Mouse (Mus musculus): ENCODE data around the gene Pqbp1.

The Pqbp1 gene

GRCm38 (mm10) chrX:7878495-7878894, 20.6 kb downstream of the Pqbp1 start:
- no peak for DNase-seq (ENCODE audit: low read depth)

GRCm38 (mm10) chrX:7878007-7878419, 21.1 kb downstream of the Pqbp1 start, which contains the start of gene Pim2:
Pim2 (plus strand) TSS chrX:7878262.
- DNase-seq (ENCODE audit: low read depth): no peak

DNA sequence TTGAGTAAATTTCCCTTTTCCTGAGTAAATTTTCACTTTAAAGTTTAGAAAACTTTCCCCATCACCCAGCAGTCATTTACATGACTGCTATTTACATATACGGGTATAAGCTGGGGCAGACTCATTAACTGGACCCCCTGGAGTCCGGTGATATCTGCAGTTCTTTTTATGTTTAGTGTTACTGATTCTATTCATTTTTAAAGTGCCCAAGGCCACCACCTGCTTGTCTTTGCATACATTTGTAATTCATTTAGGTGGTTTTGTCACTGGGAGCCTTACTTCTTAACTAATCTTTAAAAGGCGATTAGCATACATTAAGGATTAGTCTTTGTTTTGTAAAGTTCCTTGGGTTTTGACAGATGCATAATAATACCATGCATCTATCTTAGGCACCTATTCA, 29.2 kb downstream of the Pqbp1 start:
- DNase-seq (ENCODE audit: low read depth): no peak

DNA sequence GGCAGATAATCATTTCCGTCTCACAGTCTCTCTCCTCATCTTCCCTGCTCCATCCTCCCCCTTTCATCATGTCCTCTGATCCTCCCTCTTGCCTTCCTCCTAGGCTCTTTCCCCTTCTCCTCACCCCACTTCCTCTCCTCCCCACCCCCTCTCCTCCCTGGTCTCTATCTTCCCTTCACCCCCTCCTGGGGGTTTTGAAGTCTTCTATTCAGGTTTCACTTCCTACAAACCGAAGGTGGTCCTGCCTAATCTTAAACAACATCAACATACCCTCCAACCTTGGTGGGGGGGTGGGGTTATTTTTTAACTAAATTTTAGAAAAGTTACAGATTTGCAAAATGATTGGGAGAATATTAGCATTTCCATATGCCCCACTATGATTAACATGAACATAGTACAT, 30.6 kb downstream of the Pqbp1 start:
- DNase-seq (ENCODE audit: low read depth): no peak

- no peak for DNase-seq (ENCODE audit: low read depth)
Measured at GRCm38 (mm10) chrX:7867141-7867540, 31.9 kb downstream of the Pqbp1 start.

DNA sequence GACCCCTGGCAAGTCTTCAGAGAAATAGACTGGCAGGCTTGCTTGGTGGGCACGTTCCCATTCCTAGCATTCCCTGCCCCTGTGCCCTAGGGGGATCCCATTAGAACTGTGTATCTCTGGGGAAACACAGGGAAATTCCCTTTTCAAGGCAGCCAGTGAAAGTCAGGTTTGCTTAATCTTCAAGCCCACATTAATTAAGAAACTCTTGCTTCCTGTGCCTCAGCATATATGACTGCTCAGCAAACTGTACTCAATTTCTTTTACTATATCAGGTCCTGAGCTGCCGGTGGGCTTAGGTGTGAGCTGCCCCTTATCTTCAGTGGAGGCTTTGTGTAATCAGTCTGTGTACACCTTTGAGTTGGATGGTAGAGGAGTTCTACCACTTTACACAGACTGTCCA, 33.3 kb downstream of the Pqbp1 start:
- no peak for DNase-seq (ENCODE audit: low read depth)

DNA sequence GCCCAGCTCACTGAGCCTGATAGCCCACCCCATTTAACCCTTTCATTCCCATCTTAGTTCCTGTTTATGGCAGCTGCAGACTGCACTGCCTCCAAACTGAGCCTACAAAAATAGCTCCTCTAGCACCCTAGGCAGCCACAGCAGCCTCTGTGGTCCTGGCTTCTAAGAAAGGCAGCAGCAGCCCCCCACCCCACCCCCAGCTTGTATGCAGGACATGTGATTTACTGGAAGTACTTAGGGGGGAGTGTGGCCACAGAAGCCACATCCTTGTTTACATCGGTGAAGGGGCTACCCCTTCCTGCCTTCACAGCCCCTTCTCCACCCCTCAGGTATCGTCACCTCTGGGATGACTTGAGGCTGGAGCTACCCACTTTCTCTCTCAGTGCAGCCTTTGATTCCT, 33.7 kb downstream of the Pqbp1 start:
- no peak for DNase-seq (ENCODE audit: low read depth)

DNA sequence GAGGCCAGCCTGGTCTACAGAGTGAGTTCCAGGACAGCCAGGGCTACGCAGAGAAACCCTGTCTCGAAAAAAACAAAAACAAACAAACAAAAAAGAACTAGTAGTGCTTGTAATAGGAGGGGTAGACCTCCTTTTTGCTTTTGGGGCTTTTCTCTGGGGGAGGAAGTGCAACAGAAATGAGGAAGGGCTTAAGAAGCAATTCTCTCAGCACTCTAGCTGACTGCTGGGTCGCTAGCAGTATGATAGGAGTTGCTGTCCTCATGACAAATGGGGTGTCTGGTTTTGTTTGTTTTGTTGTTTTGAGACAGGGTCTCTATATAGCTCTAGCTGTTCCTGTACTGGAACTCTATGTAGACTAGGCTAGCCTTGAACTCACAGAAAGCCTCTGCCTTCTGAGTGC, 34.5 kb downstream of the Pqbp1 start:
- no peak for DNase-seq (ENCODE audit: low read depth)

GRCm38 (mm10) chrX:7863181-7863580, 35.9 kb downstream of the Pqbp1 start:
- no peak for DNase-seq (ENCODE audit: low read depth)

DNA sequence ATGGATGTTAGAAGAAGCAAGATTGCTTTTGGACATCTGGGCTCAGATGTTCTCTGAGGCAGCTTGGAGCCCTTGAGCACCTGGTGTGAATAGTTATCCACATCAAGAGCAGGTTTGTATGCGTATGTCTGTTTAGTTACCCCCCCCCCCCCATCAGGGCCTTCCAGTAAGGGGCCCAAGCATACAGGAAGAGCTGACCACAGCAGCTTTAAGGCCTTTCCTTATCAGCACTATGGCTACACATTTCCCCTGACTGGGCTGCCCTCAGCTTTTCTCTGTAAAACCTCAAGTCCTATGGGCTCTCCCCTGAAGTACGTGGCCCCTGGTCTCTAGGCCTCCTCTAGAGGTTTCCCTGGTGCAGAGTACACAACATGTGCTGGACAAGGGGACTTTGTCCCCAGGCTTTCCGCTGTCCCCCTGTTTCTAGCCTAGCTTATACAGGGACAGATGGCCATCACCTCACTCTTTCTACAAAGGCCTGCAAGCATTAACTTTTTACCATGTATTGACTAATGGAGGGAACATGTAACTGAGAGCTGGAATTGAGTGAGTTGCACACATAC, 39.8 kb downstream of the Pqbp1 start:
- DNase-seq (ENCODE audit: low read depth): no peak

GRCm38 (mm10) chrX:7854578-7854977, 44.5 kb downstream of the Pqbp1 start:
- DNase-seq (ENCODE audit: low read depth): peak; percentile 54

DNA sequence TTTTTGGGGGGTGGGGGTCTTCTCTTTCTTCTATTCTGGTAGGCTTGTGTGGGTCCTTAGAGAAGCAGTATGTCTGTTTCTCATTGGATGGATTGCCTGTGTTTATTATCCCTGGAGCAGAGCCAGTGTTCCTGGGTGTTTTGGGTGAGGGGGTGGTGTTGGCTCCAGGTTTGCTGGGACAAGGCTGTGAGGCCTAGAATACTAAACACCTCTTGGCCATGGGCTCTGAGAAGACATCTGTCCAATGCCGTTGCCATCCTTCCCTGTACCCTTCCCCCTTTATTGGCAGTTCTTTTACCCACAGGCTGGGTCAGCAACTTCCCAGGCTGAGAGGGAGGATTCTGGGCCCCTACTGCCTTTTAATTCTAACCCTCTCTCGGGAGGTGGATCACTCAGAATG, 51.2 kb downstream of the Pqbp1 start:
- DNase-seq (ENCODE audit: low read depth): no peak

All from NIH3T3 (cell line).